Mouse (Mus musculus) neural tube, embryonic 12.5 days (tissue): ENCODE results near the gene Krt9. TPM values are rescaled to one million over a fixed set of nuclear protein-coding genes. Genes with fewer than 3 reads are reported as not detected.

Experiments used
- ATAC-seq: fragments of 200-750 bp; cut with Nextera tagmentation; 2 replicates; pipeline ENCODE4 v1.8.0; 2017; ENCODE audit warnings: low read depth, mild to moderate bottlenecking, moderate TSS enrichment, moderate library complexity; ENCODE audit not compliant: low FRiP score
- H3K27ac ChIP-seq: fragments of 300-500 bp; sonication (generic); 2 replicates; pipeline ENCODE4 v1.5.1; 2016
- H3K27me3 ChIP-seq: fragments of 300-500 bp; sonication (generic); replicated peaks from 2 replicates; pipeline ENCODE4 v1.6.1; 2016; ENCODE audit warnings: mild to moderate bottlenecking
- H3K36me3 ChIP-seq: fragments of 300-500 bp; sonication (generic); 2 replicates; pipeline ENCODE4 v1.6.1; 2016; ENCODE audit warnings: mild to moderate bottlenecking
- H3K4me1 ChIP-seq: fragments of 300-500 bp; sonication (generic); 2 replicates; pipeline ENCODE4 v1.6.1; 2016
- H3K4me2 ChIP-seq: fragments of 300-500 bp; sonication (generic); replicated peaks from 2 replicates; pipeline ENCODE4 v1.6.1; 2016; ENCODE audit warnings: mild to moderate bottlenecking
- H3K4me3 ChIP-seq: fragments of 300-500 bp; sonication (generic); 2 replicates; pipeline ENCODE4 v1.5.1; 2016
- H3K9ac ChIP-seq: fragments of 300-500 bp; sonication (generic); 2 replicates; pipeline ENCODE4 v1.6.1; 2016; ENCODE audit warnings: mild to moderate bottlenecking
- H3K9me3 ChIP-seq: fragments of 300-500 bp; sonication (generic); 2 replicates; pipeline ENCODE4 v1.6.1; 2016; ENCODE audit warnings: mild to moderate bottlenecking
- WGBS: fragments of 180-500 bp; shearing (Covaris S2); methylation state at CpG from one replicate; pipeline ENCODE4 v1.1.7; 2016; 5-methylcytosine and 5-hydroxymethylcytosine counted together
- polyA plus RNA-seq: library from polyadenylated mRNA; unstranded; fragments of >200 nt; fragmentation: Nextera tagmentation; extraction: Ambion mirVana; gene quantifications from 2 replicates; pipeline ENCODE4 v1.2.1, GENCODE M21; 2016

Gene Krt9
- polyA plus RNA-seq, 1 experiment from 2014 or later: 0.11 TPM

- no peaks in the 10 kb centered on the region for H3K4me1 ChIP-seq
- WGBS: 80% methylated on average over 3 of the region's 3 CpGs
- no peaks in the 10 kb centered on the region for H3K27me3 ChIP-seq
- H3K27ac ChIP-seq: no peak overlapping the region
- no peaks in the 10 kb centered on the region for H3K9me3 ChIP-seq
- no peaks in the 10 kb centered on the region for H3K36me3 ChIP-seq
- no peak for ATAC-seq
- no peak overlapping the region for H3K4me3 ChIP-seq
- no peak overlapping the region for H3K4me2 ChIP-seq
- no peak overlapping the region for H3K9ac ChIP-seq
These were observed 13.8 kb downstream of the Krt9 start for GRCm38 (mm10) chr11:100179260-100179659.

- H3K27ac ChIP-seq: no peak overlapping the region
- no peak overlapping the region for H3K4me3 ChIP-seq
- H3K9ac ChIP-seq: no peak overlapping the region
- H3K4me2 ChIP-seq: no peak overlapping the region
- H3K27me3 ChIP-seq: no peaks in the 10 kb centered on the region
- H3K9me3 ChIP-seq: no peaks in the 10 kb centered on the region
- H3K4me1 ChIP-seq: no peaks in the 10 kb centered on the region
- WGBS: 84% methylated on average over 5 of the region's 5 CpGs
- ATAC-seq: no peak
- no peaks in the 10 kb centered on the region for H3K36me3 ChIP-seq
These were observed 14.7 kb downstream of the Krt9 start for GRCm38 (mm10) chr11:100178307-100178706.

- H3K9me3 ChIP-seq: no peaks in the 10 kb centered on the region
- H3K27ac ChIP-seq: no peak overlapping the region
- 60% methylated on average over 9 of the region's 9 CpGs for WGBS
- ATAC-seq: no peak
- no peak overlapping the region for H3K4me3 ChIP-seq
- no peaks in the 10 kb centered on the region for H3K27me3 ChIP-seq
- no peak overlapping the region for H3K9ac ChIP-seq
- H3K4me1 ChIP-seq: no peaks in the 10 kb centered on the region
- H3K4me2 ChIP-seq: no peak overlapping the region
- no peaks in the 10 kb centered on the region for H3K36me3 ChIP-seq
These were observed 16.3 kb downstream of the Krt9 start for GRCm38 (mm10) chr11:100176791-100177190.

- no peaks in the 10 kb centered on the region for H3K27me3 ChIP-seq
- H3K36me3 ChIP-seq: no peaks in the 10 kb centered on the region
- H3K4me2 ChIP-seq: no peak overlapping the region
- no peak overlapping the region for H3K4me3 ChIP-seq
- H3K9ac ChIP-seq: no peak overlapping the region
- 34% methylated on average over 14 of the region's 14 CpGs for WGBS
- H3K27ac ChIP-seq: no peak overlapping the region
- ATAC-seq: peak; percentile 56; the same call in 1 of the 2 replicates
- no peaks in the 10 kb centered on the region for H3K9me3 ChIP-seq
- no peaks in the 10 kb centered on the region for H3K4me1 ChIP-seq
These were observed 24.0 kb downstream of the Krt9 start for GRCm38 (mm10) chr11:100168765-100169762.

- Histone ChIP-seq H3K9me3 (no peaks in the 10 kb centered on the region), H3K4me2 (no peak overlapping the region), H3K9ac (no peak overlapping the region), H3K27ac (no peak overlapping the region), H3K4me3 (no peak overlapping the region), H3K4me1 (no peaks in the 10 kb centered on the region), H3K36me3 (no peaks in the 10 kb centered on the region), H3K27me3 (no peaks in the 10 kb centered on the region)
- ATAC-seq: no peak
- WGBS: 83% methylated on average over 8 of the region's 8 CpGs
These were observed 25.0 kb downstream of the Krt9 start for GRCm38 (mm10) chr11:100168071-100168470.

- no peaks in the 10 kb centered on the region for H3K27me3 ChIP-seq
- WGBS: 58% methylated on average over 7 of the region's 7 CpGs
These were observed 28.7 kb downstream of the Krt9 start for GRCm38 (mm10) chr11:100164392-100164791.

GRCm38 (mm10) chr11:100157908-100158477, 35.1 kb downstream of the Krt9 start:
- no peak for ATAC-seq
- no peaks in the 10 kb centered on the region for H3K4me1 ChIP-seq
- no peaks in the 10 kb centered on the region for H3K36me3 ChIP-seq
- H3K9me3 ChIP-seq: no peaks in the 10 kb centered on the region
- H3K4me2 ChIP-seq: no peak overlapping the region
- WGBS: 56% methylated on average over 6 of the region's 6 CpGs
- no peak overlapping the region for H3K27ac ChIP-seq
- no peak overlapping the region for H3K4me3 ChIP-seq
- no peaks in the 10 kb centered on the region for H3K27me3 ChIP-seq
- no peak overlapping the region for H3K9ac ChIP-seq

More at GRCm38 (mm10) chr11:100164392-100164791, 28.7 kb downstream of the Krt9 start:
- H3K9ac ChIP-seq: no peak overlapping the region
- H3K4me3 ChIP-seq: no peak overlapping the region
- H3K27ac ChIP-seq: no peak overlapping the region
- H3K4me2 ChIP-seq: no peak overlapping the region
- ATAC-seq: no peak
- no peaks in the 10 kb centered on the region for H3K4me1 ChIP-seq
- no peaks in the 10 kb centered on the region for H3K36me3 ChIP-seq
- no peaks in the 10 kb centered on the region for H3K9me3 ChIP-seq

GRCm38 (mm10) chr11:100157331-100157730, 35.7 kb downstream of the Krt9 start:
- H3K9ac ChIP-seq: no peak overlapping the region
- 84% methylated on average over 3 of the region's 3 CpGs for WGBS
- H3K4me1 ChIP-seq: no peaks in the 10 kb centered on the region
- ATAC-seq: no peak
- H3K9me3 ChIP-seq: no peaks in the 10 kb centered on the region
- H3K4me3 ChIP-seq: no peak overlapping the region
- H3K27me3 ChIP-seq: no peaks in the 10 kb centered on the region
- H3K4me2 ChIP-seq: no peak overlapping the region
- no peak overlapping the region for H3K27ac ChIP-seq
- no peaks in the 10 kb centered on the region for H3K36me3 ChIP-seq

- no peaks in the 10 kb centered on the region for H3K36me3 ChIP-seq
- no peaks in the 10 kb centered on the region for H3K4me1 ChIP-seq
- no peak overlapping the region for H3K9ac ChIP-seq
- no peak overlapping the region for H3K4me3 ChIP-seq
- H3K4me2 ChIP-seq: no peak overlapping the region
- H3K9me3 ChIP-seq: no peaks in the 10 kb centered on the region
- H3K27ac ChIP-seq: no peak overlapping the region
- no peak for ATAC-seq
- 74% methylated on average over 8 of the region's 8 CpGs for WGBS
- H3K27me3 ChIP-seq: no peaks in the 10 kb centered on the region
These were observed 37.4 kb downstream of the Krt9 start for GRCm38 (mm10) chr11:100155497-100156255.

- Histone ChIP-seq H3K4me2 (no peak within 1 kb of the TSS), H3K9ac (no peak within 1 kb of the TSS), H3K27me3 (peaks cover 32% of the 10 kb centered on the region), H3K9me3 (no peaks in the 10 kb centered on the region), H3K4me1 (peaks cover 9% of the 10 kb centered on the region), H3K4me3 (no peak within 1 kb of the TSS), H3K36me3 (no peaks in the 10 kb centered on the region), H3K27ac (no peak within 1 kb of the TSS)
- 39% methylated on average over 9 of the region's 9 CpGs for WGBS
- ATAC-seq: no peak
These were observed 44.3 kb downstream of the Krt9 start, which contains the start of gene Krt19 for GRCm38 (mm10) chr11:100148615-100149330. TSS of gene Krt19 (minus strand) at chr11:100148665.

GRCm38 (mm10) chr11:100147566-100148353, 45.3 kb downstream of the Krt9 start:
- Histone ChIP-seq H3K27me3 (peaks cover 33% of the 10 kb centered on the region), H3K4me1 (peaks cover 9% of the 10 kb centered on the region), H3K36me3 (no peaks in the 10 kb centered on the region), H3K4me3 (no peak overlapping the region), H3K4me2 (no peak overlapping the region), H3K27ac (no peak overlapping the region), H3K9me3 (no peaks in the 10 kb centered on the region), H3K9ac (no peak overlapping the region)
- 57% methylated on average over 5 of the region's 5 CpGs for WGBS
- no peak for ATAC-seq
